Mouse (Mus musculus) hindbrain, embryonic 12.5 days (tissue): Measurements from ENCODE around the gene Tcf12. TPM values are rescaled to one million over a fixed set of nuclear protein-coding genes. Genes with fewer than 3 reads are reported as not detected.

Experiments
- ATAC-seq: fragments of 200-750 bp; cut with Nextera tagmentation; 2 replicates; pipeline ENCODE4 v1.8.0; 2017; ENCODE audit warnings: moderate TSS enrichment; ENCODE audit not compliant: low FRiP score
- H3K27ac ChIP-seq: fragments of 300-500 bp; sonication (generic); 2 replicates; pipeline ENCODE4 v1.5.1; 2016; ENCODE audit warnings: mild to moderate bottlenecking
- H3K27me3 ChIP-seq: fragments of 300-500 bp; sonication (generic); 2 replicates; pipeline ENCODE4 v1.6.1; 2016; ENCODE audit warnings: mild to moderate bottlenecking
- H3K36me3 ChIP-seq: fragments of 300-500 bp; sonication (generic); 2 replicates; pipeline ENCODE4 v1.6.1; 2016; ENCODE audit warnings: mild to moderate bottlenecking
- H3K4me1 ChIP-seq: fragments of 300-500 bp; sonication (generic); 2 replicates; pipeline ENCODE4 v1.6.1; 2016
- H3K4me2 ChIP-seq: fragments of 300-500 bp; sonication (generic); replicated peaks from 2 replicates; pipeline ENCODE4 v1.6.1; 2016; ENCODE audit warnings: mild to moderate bottlenecking
- H3K4me3 ChIP-seq: fragments of 300-500 bp; sonication (generic); 2 replicates; pipeline ENCODE4 v1.5.1; 2016; ENCODE audit warnings: mild to moderate bottlenecking
- H3K9ac ChIP-seq: fragments of 300-500 bp; sonication (generic); 2 replicates; pipeline ENCODE4 v1.6.1; 2016; ENCODE audit warnings: mild to moderate bottlenecking, moderate library complexity
- H3K9me3 ChIP-seq: fragments of 300-500 bp; sonication (generic); replicated peaks from 2 replicates; pipeline ENCODE4 v1.6.1; 2016; ENCODE audit warnings: mild to moderate bottlenecking
- WGBS: fragments of 180-500 bp; shearing (Covaris S2); methylation state at CpG from one replicate; pipeline ENCODE4 v1.1.7; 2016; 5-methylcytosine and 5-hydroxymethylcytosine counted together
- polyA plus RNA-seq: library from polyadenylated mRNA; unstranded; fragments of >200 nt; fragmentation: Nextera tagmentation; extraction: Ambion mirVana; gene quantifications from 2 replicates; pipeline ENCODE4 v1.2.1, GENCODE M21; 2016

The Tcf12 gene
- polyA plus RNA-seq, 1 experiment from 2014 or later = 192 TPM

DNA sequence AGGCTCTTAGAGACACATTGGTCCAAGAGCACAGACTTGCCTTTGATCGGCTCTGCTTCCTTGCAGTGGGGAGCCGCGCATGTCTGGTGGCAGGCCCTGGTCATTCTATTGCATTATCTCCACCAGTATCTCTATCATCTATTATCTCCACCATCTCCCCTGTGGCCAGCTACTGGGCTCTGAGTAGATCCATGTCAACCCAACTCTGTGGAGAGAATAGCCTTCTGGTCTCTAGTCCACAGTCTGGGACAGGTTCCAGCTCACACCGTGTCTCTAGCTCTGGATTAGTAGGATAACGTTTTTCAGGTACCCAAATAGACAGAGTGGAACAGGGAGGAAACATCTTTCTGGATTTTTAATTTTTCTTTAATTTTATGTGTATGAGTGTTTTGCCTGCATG is 284.3 kb downstream of the Tcf12 start:
- Histone ChIP-seq H3K27me3 (no peaks in the 10 kb centered on the region), H3K9me3 (no peaks in the 10 kb centered on the region), H3K9ac (no peak overlapping the region), H3K27ac (no peak overlapping the region), H3K4me1 (peaks cover 7% of the 10 kb centered on the region), H3K4me2 (no peak overlapping the region), H3K36me3 (no peaks in the 10 kb centered on the region), H3K4me3 (no peak overlapping the region)
- ATAC-seq = no peak
- WGBS = 90% methylated on average over 5 of the region's 5 CpGs

GRCm38 (mm10) chr9:71826040-71826525 is 285.6 kb downstream of the Tcf12 start:
- H3K4me1 ChIP-seq = peaks cover 3% of the 10 kb centered on the region; the same call in 1 of the 2 replicates
- no peaks in the 10 kb centered on the region for H3K9me3 ChIP-seq
- ATAC-seq = no peak

GRCm38 (mm10) chr9:71822003-71822402 is 289.7 kb downstream of the Tcf12 start:
- ATAC-seq = no peak
- WGBS = 76% methylated on average over 3 of the region's 3 CpGs

More at GRCm38 (mm10) chr9:71826040-71826525, 285.6 kb downstream of the Tcf12 start:
- H3K4me3 ChIP-seq = no peak overlapping the region
- H3K9ac ChIP-seq = no peak overlapping the region
- no peak overlapping the region for H3K27ac ChIP-seq
- 76% methylated on average over 12 of the region's 12 CpGs for WGBS
- no peak overlapping the region for H3K4me2 ChIP-seq
- no peaks in the 10 kb centered on the region for H3K27me3 ChIP-seq
- no peaks in the 10 kb centered on the region for H3K36me3 ChIP-seq

GRCm38 (mm10) chr9:71818453-71818852 is 293.2 kb downstream of the Tcf12 start:
- Histone ChIP-seq H3K9me3 (no peaks in the 10 kb centered on the region), H3K27ac (no peak overlapping the region), H3K4me2 (no peak overlapping the region), H3K36me3 (no peaks in the 10 kb centered on the region), H3K9ac (no peak overlapping the region), H3K4me3 (no peak overlapping the region), H3K27me3 (no peaks in the 10 kb centered on the region), H3K4me1 (no peaks in the 10 kb centered on the region)
- WGBS = 92% methylated on average over 7 of the region's 7 CpGs
- no peak for ATAC-seq

More at GRCm38 (mm10) chr9:71822003-71822402, 289.7 kb downstream of the Tcf12 start:
- no peak overlapping the region for H3K9ac ChIP-seq
- H3K36me3 ChIP-seq = no peaks in the 10 kb centered on the region
- H3K4me1 ChIP-seq = peaks cover 3% of the 10 kb centered on the region; the same call in 1 of the 2 replicates
- H3K27ac ChIP-seq = no peak overlapping the region
- no peak overlapping the region for H3K4me3 ChIP-seq
- H3K4me2 ChIP-seq = no peak overlapping the region
- no peaks in the 10 kb centered on the region for H3K27me3 ChIP-seq
- no peaks in the 10 kb centered on the region for H3K9me3 ChIP-seq

DNA sequence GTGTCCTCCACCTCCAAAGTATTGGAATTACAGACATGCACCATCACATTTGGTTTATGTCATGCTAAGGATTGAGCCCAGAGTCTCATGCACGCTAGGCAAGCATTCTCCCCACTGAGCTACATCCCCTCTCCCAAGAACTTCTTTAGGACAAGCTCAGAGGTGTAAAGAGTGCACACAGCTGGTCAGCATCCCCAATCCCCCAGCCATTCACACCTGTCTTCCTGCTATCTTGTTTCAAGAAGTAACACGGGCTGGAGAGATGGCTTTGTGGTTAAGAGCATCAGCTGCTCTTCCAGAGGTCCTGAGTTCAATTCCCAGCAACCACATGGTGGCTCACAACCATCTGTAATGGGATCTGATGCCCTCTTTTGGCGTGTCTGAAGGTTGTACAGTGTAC is 295.6 kb downstream of the Tcf12 start:
- H3K27ac ChIP-seq = no peak overlapping the region
- ATAC-seq = no peak
- 69% methylated on average over 3 of the region's 3 CpGs for WGBS
- no peaks in the 10 kb centered on the region for H3K27me3 ChIP-seq
- no peaks in the 10 kb centered on the region for H3K36me3 ChIP-seq
- no peak overlapping the region for H3K9ac ChIP-seq
- H3K4me3 ChIP-seq = no peak overlapping the region
- peaks cover 4% of the 10 kb centered on the region; the same call in 1 of the 2 replicates for H3K4me1 ChIP-seq
- H3K4me2 ChIP-seq = no peak overlapping the region
- no peaks in the 10 kb centered on the region for H3K9me3 ChIP-seq

DNA sequence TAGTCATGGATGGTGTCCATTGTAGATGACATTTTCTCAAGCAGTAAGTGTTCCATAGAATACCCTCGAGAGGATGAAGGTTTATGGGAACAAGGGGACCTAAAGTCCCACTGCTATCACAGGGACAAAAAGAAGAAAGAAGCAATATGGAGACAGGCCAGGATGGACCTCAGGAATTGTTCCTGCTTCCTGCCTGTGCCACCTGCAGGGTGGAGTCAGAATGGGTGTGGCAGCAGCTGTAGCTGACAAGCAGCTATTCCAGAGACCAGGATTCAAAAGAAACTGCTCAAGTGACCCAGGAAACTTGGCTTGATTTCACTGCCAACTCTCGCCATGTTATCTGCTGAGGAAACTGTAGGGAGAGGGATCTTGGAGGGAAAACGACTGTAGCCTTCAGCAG is 298.1 kb downstream of the Tcf12 start:
- Histone ChIP-seq H3K27me3 (no peaks in the 10 kb centered on the region), H3K27ac (no peak overlapping the region), H3K4me3 (no peak overlapping the region), H3K9ac (no peak overlapping the region), H3K4me1 (peaks cover 11% of the 10 kb centered on the region; the same call in 1 of the 2 replicates), H3K36me3 (no peaks in the 10 kb centered on the region), H3K9me3 (0 out of 2 replicates have a peak, but pooled peaks cover 2% of the 10 kb centered on the region), H3K4me2 (no peak overlapping the region)
- no peak for ATAC-seq
- WGBS = 86% methylated on average over 3 of the region's 3 CpGs

DNA sequence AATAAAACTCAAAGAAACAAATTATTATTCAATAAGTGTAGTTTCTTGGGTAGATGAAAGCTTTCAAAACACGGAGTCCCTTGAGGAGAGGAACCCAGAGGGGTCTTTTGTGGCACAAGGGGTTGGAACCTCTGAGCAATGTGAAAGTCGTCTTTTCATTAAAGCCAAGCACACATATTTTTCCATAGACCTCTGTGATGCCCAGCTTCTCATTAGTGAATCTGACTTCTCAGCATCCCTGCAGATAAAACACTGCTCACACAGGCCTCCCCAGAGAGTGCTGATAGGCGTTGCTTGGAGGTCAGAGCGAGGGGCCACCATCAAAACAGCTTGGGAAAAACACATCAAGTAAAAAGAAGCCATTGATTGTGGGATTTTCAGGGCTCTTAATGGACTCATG is 298.8 kb downstream of the Tcf12 start:
- ATAC-seq = no peak

GRCm38 (mm10) chr9:71812402-71812801 is 299.3 kb downstream of the Tcf12 start:
- H3K27ac ChIP-seq = 0 out of 2 replicates have a peak overlapping the region, but pooled peaks have one; percentile 12
- no peak overlapping the region for H3K4me2 ChIP-seq
- WGBS = 30% methylated on average over 4 of the region's 4 CpGs
- ATAC-seq = no peak
- H3K27me3 ChIP-seq = no peaks in the 10 kb centered on the region
- no peak overlapping the region for H3K4me3 ChIP-seq
- peaks cover 11% of the 10 kb centered on the region; the same call in 1 of the 2 replicates for H3K4me1 ChIP-seq
- H3K36me3 ChIP-seq = no peaks in the 10 kb centered on the region
- H3K9me3 ChIP-seq = 0 out of 2 replicates have a peak, but pooled peaks cover 2% of the 10 kb centered on the region
- no peak overlapping the region for H3K9ac ChIP-seq

More for the DNA sequence above, 298.8 kb downstream of the Tcf12 start:
- H3K4me1 ChIP-seq = peaks cover 11% of the 10 kb centered on the region; the same call in 1 of the 2 replicates
- no peak overlapping the region for H3K9ac ChIP-seq
- H3K4me3 ChIP-seq = no peak overlapping the region
- WGBS = 44% methylated on average over 4 of the region's 4 CpGs
- H3K27ac ChIP-seq = no peak overlapping the region
- H3K27me3 ChIP-seq = no peaks in the 10 kb centered on the region
- 0 out of 2 replicates have a peak, but pooled peaks cover 2% of the 10 kb centered on the region for H3K9me3 ChIP-seq
- H3K36me3 ChIP-seq = no peaks in the 10 kb centered on the region
- no peak overlapping the region for H3K4me2 ChIP-seq

DNA sequence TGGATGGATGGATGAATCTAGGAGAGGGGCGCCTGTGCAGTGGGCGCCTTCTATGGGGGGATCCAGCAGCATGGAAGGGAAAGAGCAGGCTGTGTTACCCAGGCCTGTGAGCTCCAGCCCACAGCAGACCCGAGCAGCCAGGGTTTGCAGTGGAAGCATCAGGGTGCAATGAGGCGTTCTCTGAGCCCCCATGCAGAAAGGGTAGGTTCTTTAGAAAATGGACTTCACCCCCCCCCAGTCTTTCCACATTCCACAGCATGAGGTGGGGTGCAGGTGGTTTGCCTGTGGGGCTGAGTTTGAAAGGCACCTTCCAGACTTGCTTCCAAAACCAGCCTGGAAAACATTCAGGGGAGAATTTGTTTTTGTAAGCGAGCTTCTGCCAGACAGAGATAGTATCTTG is 300.3 kb downstream of the Tcf12 start:
- H3K4me1 ChIP-seq = peaks cover 11% of the 10 kb centered on the region; the same call in 1 of the 2 replicates
- 0 out of 2 replicates have a peak, but pooled peaks cover 2% of the 10 kb centered on the region for H3K9me3 ChIP-seq
- no peak for ATAC-seq
- no peaks in the 10 kb centered on the region for H3K36me3 ChIP-seq
- no peak overlapping the region for H3K4me3 ChIP-seq
- no peak overlapping the region for H3K4me2 ChIP-seq
- no peak overlapping the region for H3K27ac ChIP-seq
- H3K9ac ChIP-seq = no peak overlapping the region
- WGBS = 61% methylated on average over 5 of the region's 5 CpGs
- H3K27me3 ChIP-seq = no peaks in the 10 kb centered on the region

DNA sequence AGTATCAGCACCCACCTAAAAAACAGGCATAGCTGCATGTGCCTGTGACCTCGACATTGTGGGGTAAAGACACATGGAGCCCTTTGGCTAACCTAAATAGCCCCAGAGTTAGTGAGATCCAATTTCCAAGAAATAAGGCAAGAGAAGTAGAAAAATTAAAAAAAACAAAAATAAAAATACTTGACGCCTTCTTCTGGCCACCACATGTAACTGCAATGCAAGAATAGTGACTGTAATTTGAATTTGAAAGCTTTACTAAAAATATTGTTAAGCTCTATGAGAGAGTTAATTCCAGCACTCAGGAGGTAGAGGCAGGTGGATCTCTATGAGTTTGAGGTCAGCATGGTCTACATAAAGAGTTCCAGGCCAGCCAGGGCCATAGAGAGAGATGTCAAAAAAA is 300.9 kb downstream of the Tcf12 start:
- H3K36me3 ChIP-seq = no peaks in the 10 kb centered on the region
- no peaks in the 10 kb centered on the region for H3K27me3 ChIP-seq
- H3K4me3 ChIP-seq = no peak overlapping the region
- 0 out of 2 replicates have a peak, but pooled peaks cover 2% of the 10 kb centered on the region for H3K9me3 ChIP-seq
- 80% methylated on average over 2 of the region's 2 CpGs for WGBS
- no peak overlapping the region for H3K4me2 ChIP-seq
- H3K4me1 ChIP-seq = peaks cover 11% of the 10 kb centered on the region; the same call in 1 of the 2 replicates
- H3K9ac ChIP-seq = no peak overlapping the region
- H3K27ac ChIP-seq = no peak overlapping the region
- no peak for ATAC-seq

- H3K4me1 ChIP-seq = peaks cover 11% of the 10 kb centered on the region; the same call in 1 of the 2 replicates
- H3K4me3 ChIP-seq = no peak overlapping the region
- no peak for ATAC-seq
- no peak overlapping the region for H3K27ac ChIP-seq
- H3K9ac ChIP-seq = no peak overlapping the region
- H3K4me2 ChIP-seq = peak overlapping the region; percentile 11; the same call in 1 of the 2 replicates
- no peaks in the 10 kb centered on the region for H3K36me3 ChIP-seq
- H3K27me3 ChIP-seq = no peaks in the 10 kb centered on the region
- 33% methylated on average over 11 of the region's 11 CpGs for WGBS
- H3K9me3 ChIP-seq = 0 out of 2 replicates have a peak, but pooled peaks cover 2% of the 10 kb centered on the region
Measured at GRCm38 (mm10) chr9:71808640-71809254, 302.9 kb downstream of the Tcf12 start.

- no peak overlapping the region for H3K4me3 ChIP-seq
- H3K9ac ChIP-seq = no peak overlapping the region
- no peaks in the 10 kb centered on the region for H3K27me3 ChIP-seq
- WGBS = 64% methylated on average over 4 of the region's 4 CpGs
- H3K4me2 ChIP-seq = no peak overlapping the region
- no peak overlapping the region for H3K27ac ChIP-seq
- no peaks in the 10 kb centered on the region for H3K36me3 ChIP-seq
- H3K4me1 ChIP-seq = peaks cover 11% of the 10 kb centered on the region; the same call in 1 of the 2 replicates
- 0 out of 2 replicates have a peak, but pooled peaks cover 2% of the 10 kb centered on the region for H3K9me3 ChIP-seq
- ATAC-seq = no peak
Measured at GRCm38 (mm10) chr9:71807801-71808200, 303.9 kb downstream of the Tcf12 start.
